Mouse (Mus musculus): Measurements from ENCODE around the gene Fam20c.

GRCm38 (mm10) chr5:138857811-138858251 is 103.5 kb downstream of the Fam20c start:
- no peak for TF ChIP-seq MAFK (IDR thresholded peaks at IDR 0.05; ENCODE audit: insufficient read depth, low read depth, low read length)
- no peak for TF ChIP-seq ZNF384 (IDR thresholded peaks at IDR 0.05; ENCODE audit: low read depth, low read length)
- TF ChIP-seq CHD2 (IDR thresholded peaks at IDR 0.05; ENCODE audit: low read depth, low read length), result no peak

All from ES-E14 (cell line).